Mouse (Mus musculus): ENCODE data around the gene Ccdc173. TPM values are rescaled to one million over a fixed set of nuclear protein-coding genes. Genes with fewer than 3 reads are reported as not detected.

Ccdc173 gene
- polyA plus RNA-seq, 1 experiment from 2014 or later: 2.1 TPM

GRCm38 (mm10) chr2:69828031-69828430, 38.7 kb upstream of the Ccdc173 start:
- Histone ChIP-seq H3K27ac (no peak overlapping the region), H3K4me3 (replicated peaks; ENCODE audit: low read depth, low read length) (no peak overlapping the region), H3K36me3 (ENCODE audit: insufficient read depth, low read length) (peaks cover 12% of the 10 kb centered on the region; the same call in 1 of the 2 replicates), H3K9ac (ENCODE audit: low read depth, low read length) (no peak overlapping the region), H3K9me3 (replicated peaks; ENCODE audit: low read length) (no peaks in the 10 kb centered on the region), H3K27me3 (ENCODE audit: insufficient read depth, low read length) (no peaks in the 10 kb centered on the region), H3K4me2 (ENCODE audit: low read length) (no peak overlapping the region), H3K4me1 (replicated peaks; ENCODE audit: insufficient read depth, low read length) (no peaks in the 10 kb centered on the region)
- DNase-seq (ENCODE audit: low spot score) (no peak), ATAC-seq (replicated peaks; ENCODE audit: low FRiP score, low read depth) (no peak)
- no peak for TF ChIP-seq CTCF (IDR thresholded peaks at IDR 0.05; ENCODE audit: low read depth)
- WGBS: 42% methylated on average over 7 of the region's 7 CpGs

DNA sequence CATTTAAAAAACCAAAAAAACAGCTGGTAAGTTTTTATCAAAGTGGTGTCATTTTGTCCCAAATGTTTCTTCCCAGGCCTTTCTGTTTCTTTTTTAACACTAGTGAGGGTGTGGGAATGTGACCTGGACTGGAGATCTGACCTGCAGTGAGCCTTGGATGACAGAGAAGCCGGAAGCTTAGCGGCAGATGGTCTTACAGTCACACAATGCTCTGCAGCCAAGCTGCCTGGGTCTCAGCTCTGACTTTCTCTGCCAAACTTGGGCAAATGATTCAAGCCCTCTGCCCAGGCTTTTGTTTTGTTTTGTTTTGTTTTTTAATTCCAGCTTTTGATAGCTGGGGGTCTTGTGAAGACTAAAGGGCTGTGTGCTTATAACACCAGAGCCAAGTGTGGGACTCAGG, 37.0 kb upstream of the Ccdc173 start:
- Histone ChIP-seq H3K9ac (ENCODE audit: low read depth, low read length) (no peak overlapping the region), H3K27me3 (ENCODE audit: insufficient read depth, low read length) (no peaks in the 10 kb centered on the region), H3K36me3 (ENCODE audit: insufficient read depth, low read length) (peaks cover 9% of the 10 kb centered on the region; the same call in 1 of the 2 replicates), H3K4me3 (replicated peaks; ENCODE audit: low read depth, low read length) (no peak overlapping the region), H3K4me1 (replicated peaks; ENCODE audit: insufficient read depth, low read length) (peaks cover 4% of the 10 kb centered on the region), H3K27ac (peak overlapping the region; percentile 52; the same call in 1 of the 2 replicates), H3K9me3 (replicated peaks; ENCODE audit: low read length) (no peaks in the 10 kb centered on the region), H3K4me2 (ENCODE audit: low read length) (no peak overlapping the region)
- WGBS: 42% methylated on average over 2 of the region's 2 CpGs
- no peak for TF ChIP-seq CTCF (IDR thresholded peaks at IDR 0.05; ENCODE audit: low read depth)
- DNase-seq (ENCODE audit: low spot score) (peak; percentile 38), ATAC-seq (replicated peaks; ENCODE audit: low FRiP score, low read depth) (no peak)

GRCm38 (mm10) chr2:69825898-69826297, 36.5 kb upstream of the Ccdc173 start:
- WGBS: 77% methylated on average over 10 of the region's 10 CpGs
- no peak for DNase-seq (ENCODE audit: low spot score)
- Histone ChIP-seq H3K4me1 (replicated peaks; ENCODE audit: insufficient read depth, low read length) (peaks cover 6% of the 10 kb centered on the region), H3K27me3 (ENCODE audit: insufficient read depth, low read length) (no peaks in the 10 kb centered on the region), H3K9me3 (replicated peaks; ENCODE audit: low read length) (no peaks in the 10 kb centered on the region), H3K9ac (ENCODE audit: low read depth, low read length) (no peak overlapping the region), H3K4me3 (replicated peaks; ENCODE audit: low read depth, low read length) (no peak overlapping the region), H3K27ac (peak overlapping the region; percentile 52; the same call in 1 of the 2 replicates), H3K4me2 (ENCODE audit: low read length) (no peak overlapping the region), H3K36me3 (ENCODE audit: insufficient read depth, low read length) (peaks cover 5% of the 10 kb centered on the region; the same call in 1 of the 2 replicates)
- no peak for ATAC-seq (replicated peaks; ENCODE audit: low FRiP score, low read depth)
- no peak for TF ChIP-seq CTCF (IDR thresholded peaks at IDR 0.05; ENCODE audit: low read depth)

DNA sequence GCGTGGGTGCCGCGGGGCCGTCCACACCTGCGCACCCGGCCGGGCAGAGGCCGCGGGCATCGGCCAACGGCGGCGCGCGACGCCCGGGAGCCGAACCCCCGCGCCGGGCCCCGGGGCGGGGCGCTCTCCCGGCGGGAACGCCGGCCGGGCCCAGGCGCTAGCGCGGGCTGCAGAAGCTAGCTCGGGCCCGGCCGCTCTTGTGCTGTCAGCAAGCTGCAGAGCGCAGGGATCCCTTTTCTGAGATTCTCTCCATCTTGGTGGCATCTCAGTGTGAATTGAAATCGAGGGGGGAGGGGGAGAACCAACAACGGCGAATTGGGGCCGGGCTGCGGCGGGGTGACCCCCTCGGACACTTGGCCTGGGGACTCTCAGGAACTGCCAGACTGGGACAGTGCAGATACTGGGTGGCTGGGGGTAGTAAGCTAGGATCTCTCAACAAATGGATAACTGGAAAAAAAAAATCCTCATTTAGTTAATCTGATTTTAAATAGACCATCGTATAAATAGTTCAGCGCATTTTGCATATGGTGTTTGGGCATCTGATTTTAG, 33.8 kb upstream of the Ccdc173 start:
- DNase-seq (ENCODE audit: low spot score) (peak; percentile 67), ATAC-seq (replicated peaks; ENCODE audit: low FRiP score, low read depth) (peak; percentile 80)
- WGBS: 2% methylated on average over 36 of the region's 45 CpGs
- H3K27me3 ChIP-seq (ENCODE audit: insufficient read depth, low read length): no peaks in the 10 kb centered on the region
- no peak for TF ChIP-seq CTCF (IDR thresholded peaks at IDR 0.05; ENCODE audit: low read depth)
- H3K4me3 ChIP-seq (replicated peaks; ENCODE audit: low read depth, low read length): peak overlapping the region; percentile 84
- H3K36me3 ChIP-seq (ENCODE audit: insufficient read depth, low read length): no peaks in the 10 kb centered on the region
- peak overlapping the region; percentile 86 for H3K4me2 ChIP-seq (ENCODE audit: low read length)
- H3K4me1 ChIP-seq (replicated peaks; ENCODE audit: insufficient read depth, low read length): peaks cover 6% of the 10 kb centered on the region
- peak overlapping the region; percentile 90 for H3K9ac ChIP-seq (ENCODE audit: low read depth, low read length)
- no peaks in the 10 kb centered on the region for H3K9me3 ChIP-seq (replicated peaks; ENCODE audit: low read length)
- H3K27ac ChIP-seq: peak overlapping the region; percentile 93

DNA sequence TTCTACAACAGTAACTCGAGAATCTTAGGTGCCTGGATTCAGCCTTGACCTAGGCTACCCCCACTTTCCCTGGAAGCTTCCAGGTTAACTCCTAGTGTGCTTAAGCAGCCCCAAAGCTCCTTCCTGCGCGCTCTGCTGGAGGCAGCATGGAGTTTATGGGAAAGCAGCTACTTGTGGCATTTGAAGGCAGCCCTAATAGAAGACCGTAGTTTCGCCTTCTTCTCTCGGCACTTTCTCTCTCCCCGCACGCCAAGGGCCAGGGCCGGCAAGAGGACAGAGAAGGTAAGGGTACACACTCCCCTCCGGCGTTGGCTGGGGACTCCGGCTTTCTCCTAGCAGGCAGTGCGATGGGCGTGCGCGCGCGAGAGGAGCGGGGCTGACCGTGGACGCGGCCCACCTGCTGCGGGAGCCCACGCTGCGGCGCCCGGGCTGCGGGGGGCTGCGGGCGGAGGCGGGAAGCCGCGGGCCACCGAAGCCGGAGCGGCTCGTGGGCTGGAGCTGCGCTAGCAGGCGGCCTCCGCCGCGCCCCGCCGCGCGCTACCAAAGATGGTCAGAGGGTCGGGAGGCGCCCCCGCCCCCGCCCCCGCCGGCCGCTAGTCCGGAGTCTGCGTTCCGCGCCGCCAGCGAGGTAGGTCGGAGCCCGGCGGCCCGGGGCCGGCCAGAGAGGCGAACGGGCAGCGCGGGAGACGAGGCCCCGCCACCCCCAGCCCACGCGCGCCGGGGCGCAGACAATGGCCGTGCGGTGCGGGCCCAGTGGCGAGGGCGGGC, 33.2 kb upstream of the Ccdc173 start:
- peak overlapping the region; percentile 86 for H3K4me2 ChIP-seq (ENCODE audit: low read length)
- H3K9me3 ChIP-seq (replicated peaks; ENCODE audit: low read length): no peaks in the 10 kb centered on the region
- H3K4me1 ChIP-seq (replicated peaks; ENCODE audit: insufficient read depth, low read length): peaks cover 6% of the 10 kb centered on the region
- peak overlapping the region; percentile 90 for H3K9ac ChIP-seq (ENCODE audit: low read depth, low read length)
- TF ChIP-seq CTCF (IDR thresholded peaks at IDR 0.05; ENCODE audit: low read depth): no peak
- H3K27me3 ChIP-seq (ENCODE audit: insufficient read depth, low read length): no peaks in the 10 kb centered on the region
- DNase-seq (ENCODE audit: low spot score) (peak; percentile 79), ATAC-seq (replicated peaks; ENCODE audit: low FRiP score, low read depth) (peak; percentile 82)
- peak overlapping the region; percentile 93 for H3K27ac ChIP-seq
- peak overlapping the region; percentile 84 for H3K4me3 ChIP-seq (replicated peaks; ENCODE audit: low read depth, low read length)
- no peaks in the 10 kb centered on the region for H3K36me3 ChIP-seq (ENCODE audit: insufficient read depth, low read length)
- WGBS: under 1% methylated on average over 75 of the region's 80 CpGs

GRCm38 (mm10) chr2:69821711-69822110, 32.3 kb upstream of the Ccdc173 start, which contains the start of gene Klhl23:
TSS of gene Klhl23 (plus strand) at chr2:69821944.
- H3K4me1 ChIP-seq (replicated peaks; ENCODE audit: insufficient read depth, low read length): peaks cover 6% of the 10 kb centered on the region
- H3K9ac ChIP-seq (ENCODE audit: low read depth, low read length): peak within 1 kb of the TSS; percentile 90
- WGBS: 12% methylated on average over 8 of the region's 8 CpGs
- no peaks in the 10 kb centered on the region for H3K27me3 ChIP-seq (ENCODE audit: insufficient read depth, low read length)
- peak within 1 kb of the TSS; percentile 86 for H3K4me2 ChIP-seq (ENCODE audit: low read length)
- ATAC-seq (replicated peaks; ENCODE audit: low FRiP score, low read depth): no peak
- peak within 1 kb of the TSS; percentile 84 for H3K4me3 ChIP-seq (replicated peaks; ENCODE audit: low read depth, low read length)
- TF ChIP-seq CTCF (IDR thresholded peaks at IDR 0.05; ENCODE audit: low read depth): no peak
- DNase-seq (ENCODE audit: low spot score): peak; percentile 53
- peak within 1 kb of the TSS; percentile 93 for H3K27ac ChIP-seq
- no peaks in the 10 kb centered on the region for H3K9me3 ChIP-seq (replicated peaks; ENCODE audit: low read length)
- H3K36me3 ChIP-seq (ENCODE audit: insufficient read depth, low read length): no peaks in the 10 kb centered on the region
